Mouse (Mus musculus) cerebellum, postnatal 36 days (tissue): ENCODE measurements around the gene Atp12a.
A peak's percentile ranks its signal among the peaks of the same experiment; 100 is the strongest.

Experiments used
- DNase-seq, 2 experiments: peaks; one replicate each; pipeline ENCODE4 v3.0.0; 2021 to 2022; ENCODE audit warnings: mixed read lengths in 2 of 2

Gene Atp12a

GRCm38 (mm10) chr14:56382366-56382765 lies 17.5 kb downstream of the Atp12a start:
- no peak for DNase-seq

- peak in 1 of 2 experiments; percentile 7 for DNase-seq
These were observed 25.4 kb downstream of the Atp12a start for GRCm38 (mm10) chr14:56390247-56390646.

- no peak for DNase-seq
These were observed 28.9 kb downstream of the Atp12a start for GRCm38 (mm10) chr14:56393704-56394312.

- peak; percentile 22 to 24 for DNase-seq
These were observed 33.1 kb downstream of the Atp12a start for GRCm38 (mm10) chr14:56398001-56398400.

GRCm38 (mm10) chr14:56402311-56403071 lies 37.6 kb downstream of the Atp12a start, which contains the start of gene Rnf17:
Gene Rnf17 (plus strand): TSS chr14:56402581.
- DNase-seq = no peak

- DNase-seq = no peak
These were observed 38.2 kb downstream of the Atp12a start for GRCm38 (mm10) chr14:56403072-56403375.
